Mouse (Mus musculus) heart, embryonic 13.5 days (tissue): ENCODE measurements around the gene Clec4f. TPM values are rescaled to one million over a fixed set of nuclear protein-coding genes. Genes with fewer than 3 reads are reported as not detected.
A peak's percentile ranks its signal among the peaks of the same experiment; 100 is the strongest.

ENCODE experiments used
- ATAC-seq: fragments of 200-750 bp; cut with Nextera tagmentation; 2 replicates; pipeline ENCODE4 v1.8.0; 2017; ENCODE audit warnings: moderate TSS enrichment; ENCODE audit not compliant: insufficient number of reproducible peaks, low FRiP score, low TSS enrichment; ENCODE audit errors: extremely low read depth
- H3K27ac ChIP-seq: fragments of 300-500 bp; sonication (generic); replicated peaks from 2 replicates; pipeline ENCODE4 v1.5.1; 2015; ENCODE audit warnings: moderate library complexity, mild to moderate bottlenecking, inconsistent platforms
- H3K27me3 ChIP-seq: fragments of 300-500 bp; sonication (generic); replicated peaks from 2 replicates; pipeline ENCODE4 v1.6.1; 2015; ENCODE audit warnings: mild to moderate bottlenecking, inconsistent platforms
- H3K36me3 ChIP-seq: fragments of 300-500 bp; sonication (generic); 2 replicates; pipeline ENCODE4 v1.6.1; 2015; ENCODE audit warnings: mild to moderate bottlenecking, inconsistent platforms
- H3K4me1 ChIP-seq: fragments of 300-500 bp; sonication (generic); 2 replicates; pipeline ENCODE4 v1.6.1; 2015; ENCODE audit warnings: inconsistent platforms
- H3K4me2 ChIP-seq: fragments of 300-500 bp; sonication (generic); 2 replicates; pipeline ENCODE4 v1.6.1; 2015; ENCODE audit warnings: inconsistent platforms, mild to moderate bottlenecking, moderate library complexity
- H3K4me3 ChIP-seq: fragments of 300-500 bp; sonication (generic); 2 replicates; pipeline ENCODE4 v1.5.1; 2015; ENCODE audit warnings: moderate library complexity, mild to moderate bottlenecking, inconsistent platforms
- H3K9ac ChIP-seq: fragments of 300-500 bp; sonication (generic); 2 replicates; pipeline ENCODE4 v1.6.1; 2015; ENCODE audit warnings: inconsistent platforms, mild to moderate bottlenecking, moderate library complexity
- H3K9me3 ChIP-seq: fragments of 300-500 bp; sonication (generic); 2 replicates; pipeline ENCODE4 v1.6.1; 2016; ENCODE audit warnings: inconsistent platforms
- WGBS: fragments of 180-500 bp; shearing (Covaris S2); methylation state at CpG from one replicate; pipeline ENCODE4 v1.1.7; 2015; ENCODE audit warnings: mixed read lengths; 5-methylcytosine and 5-hydroxymethylcytosine counted together
- polyA plus RNA-seq: library from polyadenylated mRNA; unstranded; fragments of >200 nt; fragmentation: Nextera tagmentation; extraction: Ambion mirVana; gene quantifications from 2 replicates; pipeline ENCODE4 v1.2.1, GENCODE M21; 2015

Clec4f gene
- polyA plus RNA-seq: 0.23 and 0.27 TPM in 2 replicates

- no peak within 1 kb of the TSS for H3K4me2 ChIP-seq
- peaks cover 11% of the 10 kb centered on the region; the same call in 1 of the 2 replicates for H3K27me3 ChIP-seq
- 83% methylated on average over 2 of the region's 2 CpGs for WGBS
- no peaks in the 10 kb centered on the region for H3K9me3 ChIP-seq
- no peak within 1 kb of the TSS for H3K9ac ChIP-seq
- H3K4me3 ChIP-seq: no peak within 1 kb of the TSS
- no peaks in the 10 kb centered on the region for H3K36me3 ChIP-seq
- no peak within 1 kb of the TSS for H3K27ac ChIP-seq
- no peaks in the 10 kb centered on the region for H3K4me1 ChIP-seq
- ATAC-seq: no peak
Measured at GRCm38 (mm10) chr6:83656087-83656486, at the start of gene Clec4f. TSS of gene Clec4f (minus strand) at chr6:83656187.

- no peak overlapping the region for H3K27ac ChIP-seq
- no peak for ATAC-seq
- H3K4me1 ChIP-seq: peaks cover 7% of the 10 kb centered on the region
- no peak overlapping the region for H3K9ac ChIP-seq
- H3K4me3 ChIP-seq: no peak overlapping the region
- H3K4me2 ChIP-seq: no peak overlapping the region
- H3K9me3 ChIP-seq: no peaks in the 10 kb centered on the region
- 22% methylated on average over 5 of the region's 5 CpGs for WGBS
- H3K27me3 ChIP-seq: peaks cover 96% of the 10 kb centered on the region
- H3K36me3 ChIP-seq: no peaks in the 10 kb centered on the region
Measured at GRCm38 (mm10) chr6:83704701-83705100, 48.7 kb upstream of the Clec4f start.

GRCm38 (mm10) chr6:83704294-83704693 is 48.3 kb upstream of the Clec4f start:
- Histone ChIP-seq H3K36me3 (no peaks in the 10 kb centered on the region), H3K9ac (no peak overlapping the region), H3K4me2 (no peak overlapping the region), H3K4me1 (peaks cover 7% of the 10 kb centered on the region), H3K27me3 (peaks cover 96% of the 10 kb centered on the region), H3K9me3 (no peaks in the 10 kb centered on the region), H3K4me3 (no peak overlapping the region), H3K27ac (no peak overlapping the region)
- WGBS: 10% methylated on average over 1 of the region's 1 CpGs
- no peak for ATAC-seq

- H3K4me2 ChIP-seq: no peak overlapping the region
- H3K9me3 ChIP-seq: no peaks in the 10 kb centered on the region
- H3K27ac ChIP-seq: no peak overlapping the region
- H3K27me3 ChIP-seq: peaks cover 96% of the 10 kb centered on the region
- WGBS: 2% methylated on average over 10 of the region's 10 CpGs
- no peak for ATAC-seq
- peaks cover 7% of the 10 kb centered on the region for H3K4me1 ChIP-seq
- H3K4me3 ChIP-seq: no peak overlapping the region
- H3K36me3 ChIP-seq: no peaks in the 10 kb centered on the region
- H3K9ac ChIP-seq: no peak overlapping the region
Measured at GRCm38 (mm10) chr6:83703722-83704078, 47.7 kb upstream of the Clec4f start.

GRCm38 (mm10) chr6:83703000-83703721 is 47.2 kb upstream of the Clec4f start:
- H3K27ac ChIP-seq: no peak overlapping the region
- under 1% methylated on average over 27 of the region's 27 CpGs for WGBS
- no peak overlapping the region for H3K4me2 ChIP-seq
- no peak overlapping the region for H3K4me3 ChIP-seq
- peaks cover 96% of the 10 kb centered on the region for H3K27me3 ChIP-seq
- H3K9me3 ChIP-seq: no peaks in the 10 kb centered on the region
- ATAC-seq: no peak
- H3K9ac ChIP-seq: no peak overlapping the region
- H3K4me1 ChIP-seq: peaks cover 7% of the 10 kb centered on the region
- H3K36me3 ChIP-seq: no peaks in the 10 kb centered on the region

- peaks cover 96% of the 10 kb centered on the region for H3K27me3 ChIP-seq
- H3K4me3 ChIP-seq: peak overlapping the region; percentile 23
- H3K4me1 ChIP-seq: peaks cover 7% of the 10 kb centered on the region
- H3K27ac ChIP-seq: no peak overlapping the region
- H3K9me3 ChIP-seq: no peaks in the 10 kb centered on the region
- no peaks in the 10 kb centered on the region for H3K36me3 ChIP-seq
- H3K9ac ChIP-seq: no peak overlapping the region
- no peak for ATAC-seq
- 1% methylated on average over 53 of the region's 53 CpGs for WGBS
- peak overlapping the region; percentile 41 for H3K4me2 ChIP-seq
Measured at GRCm38 (mm10) chr6:83702146-83702999, 46.4 kb upstream of the Clec4f start.

GRCm38 (mm10) chr6:83701001-83701400 is 45.0 kb upstream of the Clec4f start:
- under 1% methylated on average over 11 of the region's 11 CpGs for WGBS
- H3K9ac ChIP-seq: no peak overlapping the region
- ATAC-seq: no peak
- no peak overlapping the region for H3K4me3 ChIP-seq
- H3K36me3 ChIP-seq: no peaks in the 10 kb centered on the region
- no peak overlapping the region for H3K4me2 ChIP-seq
- H3K27me3 ChIP-seq: peaks cover 96% of the 10 kb centered on the region
- no peaks in the 10 kb centered on the region for H3K9me3 ChIP-seq
- peaks cover 7% of the 10 kb centered on the region for H3K4me1 ChIP-seq
- H3K27ac ChIP-seq: no peak overlapping the region

GRCm38 (mm10) chr6:83699971-83700370 is 44.0 kb upstream of the Clec4f start:
- H3K27ac ChIP-seq: no peak overlapping the region
- peaks cover 96% of the 10 kb centered on the region for H3K27me3 ChIP-seq
- no peak overlapping the region for H3K9ac ChIP-seq
- no peaks in the 10 kb centered on the region for H3K36me3 ChIP-seq
- 3% methylated on average over 5 of the region's 5 CpGs for WGBS
- peaks cover 7% of the 10 kb centered on the region for H3K4me1 ChIP-seq
- no peak for ATAC-seq
- H3K4me2 ChIP-seq: no peak overlapping the region
- H3K4me3 ChIP-seq: no peak overlapping the region
- H3K9me3 ChIP-seq: no peaks in the 10 kb centered on the region

- Histone ChIP-seq H3K4me2 (no peak overlapping the region), H3K4me3 (no peak overlapping the region), H3K27ac (no peak overlapping the region), H3K27me3 (peaks cover 96% of the 10 kb centered on the region), H3K9me3 (no peaks in the 10 kb centered on the region), H3K4me1 (peaks cover 14% of the 10 kb centered on the region), H3K9ac (no peak overlapping the region), H3K36me3 (no peaks in the 10 kb centered on the region)
- 3% methylated on average over 8 of the region's 8 CpGs for WGBS
- no peak for ATAC-seq
Measured at GRCm38 (mm10) chr6:83697932-83698331, 41.9 kb upstream of the Clec4f start.

GRCm38 (mm10) chr6:83696684-83697083 is 40.7 kb upstream of the Clec4f start:
- Histone ChIP-seq H3K27ac (no peak overlapping the region), H3K9me3 (no peaks in the 10 kb centered on the region), H3K4me2 (no peak overlapping the region), H3K36me3 (no peaks in the 10 kb centered on the region), H3K27me3 (peaks cover 99% of the 10 kb centered on the region), H3K4me1 (0 out of 2 replicates have a peak, but pooled peaks cover 8% of the 10 kb centered on the region), H3K4me3 (no peak overlapping the region), H3K9ac (no peak overlapping the region)
- ATAC-seq: no peak
- 1% methylated on average over 7 of the region's 7 CpGs for WGBS

GRCm38 (mm10) chr6:83695731-83696130 is 39.7 kb upstream of the Clec4f start:
- Histone ChIP-seq H3K36me3 (no peaks in the 10 kb centered on the region), H3K4me1 (0 out of 2 replicates have a peak, but pooled peaks cover 8% of the 10 kb centered on the region), H3K27me3 (peaks cover 99% of the 10 kb centered on the region), H3K27ac (no peak overlapping the region), H3K4me3 (no peak overlapping the region), H3K9me3 (no peaks in the 10 kb centered on the region), H3K4me2 (no peak overlapping the region), H3K9ac (no peak overlapping the region)
- 4% methylated on average over 3 of the region's 3 CpGs for WGBS
- ATAC-seq: no peak
